Mouse (Mus musculus): Measurements from ENCODE around the gene Fth1.

Gene Fth1

GRCm38 (mm10) chr19:10021981-10022380 is 41.6 kb downstream of the Fth1 start:
- DNase-seq (ENCODE audit: extremely low read depth, low read depth): no peak

- DNase-seq (ENCODE audit: extremely low read depth, low read depth): no peak
Measured at GRCm38 (mm10) chr19:10022414-10023303, 42.3 kb downstream of the Fth1 start.

- no peak for DNase-seq (ENCODE audit: extremely low read depth, low read depth)
Measured at GRCm38 (mm10) chr19:10023304-10023758, 42.9 kb downstream of the Fth1 start.

- no peak for DNase-seq (ENCODE audit: extremely low read depth, low read depth)
Measured at GRCm38 (mm10) chr19:10025169-10025875, 44.9 kb downstream of the Fth1 start.

- no peak for DNase-seq (ENCODE audit: extremely low read depth, low read depth)
Measured at GRCm38 (mm10) chr19:10029746-10030145, 49.3 kb downstream of the Fth1 start.

GRCm38 (mm10) chr19:10033211-10033973 is 53.0 kb downstream of the Fth1 start:
- DNase-seq (ENCODE audit: extremely low read depth, low read depth): peak; percentile 47

GRCm38 (mm10) chr19:10034356-10034755 is 54.0 kb downstream of the Fth1 start:
- DNase-seq (ENCODE audit: extremely low read depth, low read depth): no peak

Data from MEL-GATA-1-ER (cell line).